In the genomic region with DNA sequence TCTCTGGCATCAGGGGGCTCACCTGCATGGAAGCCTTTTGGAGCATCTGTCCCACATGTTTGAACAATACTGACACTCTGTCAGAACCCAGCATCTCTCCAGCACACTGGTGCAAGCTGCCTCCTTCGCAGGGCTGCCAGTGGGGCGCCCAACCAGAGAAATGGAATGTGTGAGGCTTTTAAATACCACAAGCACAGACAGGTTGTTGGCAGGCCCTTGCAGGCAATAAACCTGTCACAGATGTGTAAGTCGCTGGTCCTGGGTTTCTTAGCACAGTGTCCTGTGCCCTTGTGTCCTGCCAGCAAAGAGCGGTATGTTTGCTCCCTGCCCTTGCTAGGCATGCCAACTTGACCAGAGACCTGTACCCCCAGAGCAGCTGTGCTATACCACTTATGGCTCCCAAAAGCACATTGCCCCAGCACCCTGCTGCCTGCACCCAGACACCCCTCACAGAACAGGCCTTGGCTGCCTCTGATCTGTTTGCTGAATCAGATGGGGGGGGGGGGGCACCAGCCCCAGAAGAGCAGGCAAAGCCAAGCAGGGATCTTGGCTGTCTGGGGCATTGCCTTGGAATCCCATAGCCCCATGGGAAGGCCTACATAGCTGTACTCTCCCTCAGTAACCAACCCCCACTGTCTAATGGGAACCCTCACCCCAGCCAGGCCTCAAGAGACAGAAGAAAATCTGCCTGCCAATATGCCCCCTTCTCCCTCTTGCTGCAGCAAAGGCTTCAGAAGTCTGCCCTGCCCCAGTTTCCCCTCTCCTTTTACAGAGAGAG, we compare ENCODE assay signal across 9 mouse cellular contexts.
DNase-seq lines count a peak whose midpoint lies in the region; ATAC-seq and TF ChIP-seq lines count a peak whose summit lies in the region.
"Had no signal": no experiment of that assay in that cellular context is flagged by ENCODE, and none has a peak within 500 bp of the region (broad histone marks: within the 10 kb centered on the region; RNA-seq: fewer than 3 reads in every experiment).

No protein-coding gene starts in this region.

- no peak overlapping the region for H3K4me3 ChIP-seq in lung, embryonic 16.5 days (ENCODE audit: low read length)
- no peak overlapping the region for H3K4me3 ChIP-seq in lung, adult 2 months (replicated peaks; ENCODE audit: extremely low read depth, low read depth, low read length)
- H3K4me3 ChIP-seq: liver, embryonic 13.5 days had no signal

- no peak overlapping the region for H3K27ac ChIP-seq in lung, embryonic 16.5 days (ENCODE audit: low read length)
- H3K27ac ChIP-seq: liver, embryonic 13.5 days had no signal

- 0 out of 2 replicates have a peak, but pooled peaks have one; percentile 26 for ATAC-seq in lung, embryonic 16.5 days (ENCODE audit: low read depth)

- H3K36me3 ChIP-seq in lung, embryonic 16.5 days (ENCODE audit: control insufficient read depth, insufficient read depth, low read length) = no peaks in the 10 kb centered on the region; the same call in 1 of the 2 replicates

- TF ChIP-seq CTCF in lung, adult 2 months (IDR thresholded peaks at IDR 0.05; ENCODE audit: insufficient read depth, low read length) = no peak

- intact Hi-C loops in gastrocnemius, postnatal 36 days (cut with DNase I) = no loop called here
- intact Hi-C loops in left cerebral cortex, postnatal 36 days (cut with DNase I) = no loop called here

- no peaks in the 10 kb centered on the region for H3K9me3 ChIP-seq in lung, embryonic 16.5 days (ENCODE audit: control insufficient read depth, low read length)
- H3K9me3 ChIP-seq: liver, embryonic 13.5 days had no signal

- no peaks in the 10 kb centered on the region for H3K27me3 ChIP-seq in lung, embryonic 16.5 days (ENCODE audit: control insufficient read depth, insufficient read depth, low read depth, low read length)

- no peaks in the 10 kb centered on the region for H3K4me1 ChIP-seq in lung, embryonic 16.5 days (replicated peaks; ENCODE audit: control insufficient read depth, insufficient read depth, low read length)
- no peaks in the 10 kb centered on the region for H3K4me1 ChIP-seq in lung, adult 2 months (ENCODE audit: control insufficient read depth, insufficient read depth, low read length)

- no peak for TF ChIP-seq POLR2A in lung, adult 2 months (IDR thresholded peaks at IDR 0.05; ENCODE audit: borderline replicate concordance, extremely low read depth, low read depth, low read length)

- no peak overlapping the region for H3K9ac ChIP-seq in lung, embryonic 16.5 days (ENCODE audit: low read length)
- H3K9ac ChIP-seq: liver, embryonic 13.5 days had no signal

- no peak overlapping the region for H3K4me2 ChIP-seq in lung, embryonic 16.5 days (ENCODE audit: low read depth, low read length)
- H3K4me2 ChIP-seq: liver, embryonic 13.5 days had no signal

- no peak for DNase-seq in lung, adult 2 months
- DNase-seq in gastrocnemius, postnatal 36 days = peak; percentile 52
- peak; percentile 54 for DNase-seq in kidney, postnatal 14 days
- DNase-seq in urinary bladder, postnatal 10 days (ENCODE audit: low spot score) = peak; percentile 49
- no peak for DNase-seq in left cerebral cortex, adult 18-20 months (ENCODE audit: low spot score in 2 of 2)
- DNase-seq in retina, postnatal 1 day = no peak
- no peak for DNase-seq in left cerebral cortex, postnatal 36 days (ENCODE audit: low spot score in 2 of 2)
- DNase-seq: liver, embryonic 13.5 days had no signal

- 46% methylated on average over 4 of the region's 4 CpGs for WGBS in lung, embryonic 16.5 days
- WGBS in lung, adult 2 months = 67% methylated on average over 4 of the region's 4 CpGs

Comparison
In these comparisons a context has a peak if more than half of its experiments do, and no peak if none do; other contexts are left out.
1. DNase-seq: peak in gastrocnemius, postnatal 36 days (2 of 2), kidney, postnatal 14 days (single experiment) and urinary bladder, postnatal 10 days (single experiment); none in lung, adult 2 months (single experiment), left cerebral cortex, adult 18-20 months (0 of 2), retina, postnatal 1 day (single experiment) and left cerebral cortex, postnatal 36 days (0 of 2).